Mouse (Mus musculus) common myeloid progenitor, adult 5-6 weeks (primary cell): ENCODE data around the gene Mad1l1. TPM values are rescaled to one million over a fixed set of nuclear protein-coding genes. Genes with fewer than 3 reads are reported as not detected.
A peak's percentile ranks its signal among the peaks of the same experiment; 100 is the strongest.
"Not testable (repeated sequence)": the region's sequence is repeated elsewhere in the genome, so short reads cannot be mapped to it uniquely, and the experiment has no call there.

Experiments
- ATAC-seq: replicated peaks from 2 replicates; pipeline ENCODE4 v1.8.0; 2016; ENCODE audit warnings: low read depth, mild to moderate bottlenecking, moderate TSS enrichment, inconsistent platforms; ENCODE audit not compliant: poor library complexity, severe bottlenecking
- total RNA-seq: library from RNA; stranded (forward); fragments of 200-1000, 187-1606 nt; gene quantifications from 2 replicates; pipeline ENCODE4 v1.2.3, GENCODE M21; 2017

Gene Mad1l1
- total RNA-seq, 1 experiment from 2014 or later = 54.5 TPM

DNA sequence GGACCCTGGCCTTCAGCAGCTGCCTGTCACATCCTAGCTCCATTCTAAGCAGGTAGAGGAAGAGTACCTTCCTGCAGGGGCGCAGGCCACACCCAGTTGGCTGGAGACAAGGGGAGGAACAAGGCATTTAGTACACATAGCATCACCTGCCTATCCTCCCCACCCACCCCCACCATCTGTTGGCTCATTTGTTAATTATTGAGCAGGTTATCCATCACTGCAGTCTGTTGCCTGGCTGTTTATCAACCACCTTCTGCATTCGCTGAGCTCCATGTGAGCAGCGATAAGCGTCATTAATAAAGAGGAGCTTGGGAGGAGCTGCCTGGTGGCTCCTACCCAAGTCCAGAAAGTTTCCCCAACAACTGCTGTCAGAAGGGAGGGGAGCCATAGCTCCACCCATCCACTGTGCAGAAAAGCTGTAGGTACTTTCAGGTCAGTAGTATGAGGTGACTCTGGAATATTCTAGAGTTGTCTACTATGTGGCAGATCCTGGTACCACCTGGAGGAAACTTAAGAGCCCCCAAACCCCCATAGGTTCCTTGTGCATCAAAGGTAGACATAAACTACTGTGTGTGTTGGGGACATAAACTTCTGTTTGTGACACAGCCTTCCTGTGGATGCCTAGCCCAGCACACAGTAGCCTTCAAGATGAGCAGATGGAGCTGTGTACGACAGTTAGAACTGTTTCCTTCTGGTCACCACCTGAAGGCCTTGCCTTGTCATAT is 286.9 kb downstream of the Mad1l1 start:
- peak; percentile 24; the same call in 1 of the 2 replicates for ATAC-seq

DNA sequence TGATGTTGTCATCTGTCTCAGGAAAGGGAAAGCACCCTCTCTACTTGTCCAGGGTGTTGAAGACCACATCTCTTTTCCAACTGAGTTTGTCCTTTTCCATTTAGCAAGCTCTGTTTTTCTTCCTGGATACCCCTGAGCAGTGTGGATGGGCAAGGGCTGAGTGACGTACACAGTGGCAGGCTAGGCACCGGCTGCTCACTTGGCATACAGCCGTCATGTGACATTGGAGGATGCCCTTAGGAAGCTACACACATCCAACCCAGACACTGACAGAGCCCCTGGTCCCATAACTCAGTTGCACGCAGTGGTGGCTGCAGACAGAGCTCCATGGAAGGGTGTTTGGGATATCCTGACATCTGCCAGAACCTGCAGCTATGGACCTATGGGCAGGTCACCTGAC is 295.0 kb downstream of the Mad1l1 start:
- no peak for ATAC-seq

DNA sequence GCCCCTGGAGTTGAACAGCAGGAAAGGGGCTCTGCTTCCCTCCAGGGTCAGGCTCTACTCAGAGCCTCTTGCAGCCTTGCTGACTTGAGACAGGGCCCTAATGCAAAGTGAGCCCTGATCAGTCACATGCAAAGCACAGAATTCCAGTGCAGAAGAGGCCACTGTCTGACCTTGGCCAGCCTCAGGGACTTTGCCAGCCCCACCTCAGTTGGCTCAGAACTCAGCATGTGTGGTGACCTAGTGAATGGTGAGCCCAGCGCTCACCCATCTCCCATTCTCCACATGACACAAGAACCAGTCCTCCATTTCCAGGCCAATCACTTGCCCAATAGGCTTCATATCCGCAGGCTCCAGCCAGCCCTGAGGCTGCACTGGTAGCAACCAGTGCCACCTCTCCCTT is 296.1 kb downstream of the Mad1l1 start:
- ATAC-seq = no peak

DNA sequence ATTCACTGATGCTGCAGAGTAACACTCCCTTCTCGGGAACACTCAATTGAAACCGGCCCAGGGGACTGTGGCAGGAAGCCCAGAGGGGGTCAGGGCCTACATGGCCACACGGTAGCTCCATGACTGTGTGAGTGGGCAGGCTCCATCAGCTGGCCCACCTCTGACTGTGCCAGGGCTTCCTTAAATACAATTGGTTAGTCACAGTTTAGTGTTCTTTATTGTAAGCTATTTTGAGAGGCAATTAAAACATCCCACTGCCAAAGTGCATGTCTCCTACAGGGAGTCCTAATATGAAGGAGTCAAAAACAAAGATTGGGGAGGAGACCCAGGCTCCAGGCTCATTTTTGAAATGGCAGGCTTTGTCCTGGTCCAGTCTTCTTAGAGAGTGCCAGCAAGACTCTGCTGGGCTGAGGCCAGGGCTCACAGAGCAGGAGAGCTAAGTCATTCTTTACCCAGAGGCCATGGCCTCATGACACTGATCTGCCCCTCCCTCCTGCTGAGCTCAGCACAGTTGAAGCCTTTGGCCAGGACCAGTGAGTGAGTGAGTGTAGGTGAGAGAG is 297.3 kb downstream of the Mad1l1 start:
- ATAC-seq = peak; percentile 47; the same call in 1 of the 2 replicates

DNA sequence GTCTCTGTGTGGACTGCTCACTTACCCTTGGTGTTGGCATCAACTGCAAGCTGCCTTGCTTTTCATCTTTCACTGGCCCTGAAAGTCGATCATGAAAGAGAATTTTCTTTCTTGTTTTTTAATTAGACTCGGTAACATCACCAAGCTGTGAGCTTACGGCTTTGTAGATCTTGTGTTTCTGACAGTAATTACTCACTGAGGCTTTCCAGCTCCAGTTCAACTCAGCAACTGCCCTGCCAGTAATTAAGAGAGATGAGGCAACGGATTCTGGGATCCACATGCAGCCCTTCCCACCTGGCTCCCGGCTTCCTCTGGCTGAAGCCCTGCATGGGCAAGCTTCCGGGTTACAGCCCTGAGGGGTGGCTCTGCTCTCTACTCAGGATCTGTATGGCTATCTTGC is 298.5 kb downstream of the Mad1l1 start:
- no peak for ATAC-seq

DNA sequence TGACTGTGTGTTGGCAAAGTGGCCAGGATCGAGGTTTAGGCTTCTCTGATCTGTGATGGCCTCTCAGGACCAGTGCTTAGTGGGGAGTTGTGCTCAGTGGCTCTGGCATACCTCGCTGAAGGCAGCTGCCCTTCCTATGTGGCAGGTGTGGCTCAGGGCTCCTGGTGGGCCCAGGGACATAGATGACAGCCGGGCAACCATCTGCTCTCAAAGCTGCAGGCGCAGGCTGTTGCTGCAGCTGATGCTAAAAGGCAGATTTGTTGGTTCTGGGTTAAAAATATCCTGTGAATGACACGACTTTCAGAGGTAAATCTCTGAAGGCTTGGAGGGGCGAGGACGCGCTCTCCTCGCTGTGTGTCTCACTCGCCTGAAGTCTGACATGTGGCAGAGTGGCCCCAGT is 299.6 kb downstream of the Mad1l1 start:
- no peak for ATAC-seq

DNA sequence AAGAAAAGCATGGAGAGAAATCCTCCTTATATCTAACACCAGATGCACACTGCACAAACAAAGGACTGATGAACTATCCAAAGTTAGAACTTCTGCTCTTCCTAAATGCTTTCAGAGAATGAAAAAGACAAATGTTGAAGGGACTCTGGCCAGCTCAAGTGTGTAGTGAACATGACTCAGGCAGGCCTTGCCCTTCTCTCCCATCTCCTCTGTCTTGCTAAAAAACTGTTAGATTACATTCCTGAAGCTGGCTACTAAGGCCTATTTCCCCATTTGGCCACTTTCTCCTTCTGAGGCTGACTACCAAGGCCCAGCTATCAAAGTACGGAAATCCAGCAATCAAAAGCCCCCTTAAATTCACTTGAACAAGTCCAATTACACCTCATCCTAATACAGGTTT is 301.7 kb downstream of the Mad1l1 start:
- ATAC-seq = no peak

DNA sequence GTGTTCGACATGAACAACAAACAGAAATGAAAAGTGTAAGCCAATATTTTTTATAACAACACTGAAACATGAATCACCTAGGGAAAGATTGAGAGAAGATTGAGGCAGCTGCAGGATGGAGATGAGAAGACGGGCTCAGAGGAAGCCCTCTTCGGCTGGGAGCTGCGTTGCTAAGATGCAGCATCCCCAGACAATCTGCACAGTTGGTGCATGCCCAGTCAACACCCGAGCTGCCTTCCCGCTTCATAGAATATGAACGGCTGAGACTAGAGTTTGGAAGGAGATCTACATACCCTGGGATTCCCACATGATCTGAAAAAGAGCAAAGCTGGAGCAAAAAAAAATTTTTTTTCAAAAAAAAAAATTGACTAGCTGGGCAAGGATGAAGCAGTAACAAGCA is 302.6 kb downstream of the Mad1l1 start:
- no peak for ATAC-seq

DNA sequence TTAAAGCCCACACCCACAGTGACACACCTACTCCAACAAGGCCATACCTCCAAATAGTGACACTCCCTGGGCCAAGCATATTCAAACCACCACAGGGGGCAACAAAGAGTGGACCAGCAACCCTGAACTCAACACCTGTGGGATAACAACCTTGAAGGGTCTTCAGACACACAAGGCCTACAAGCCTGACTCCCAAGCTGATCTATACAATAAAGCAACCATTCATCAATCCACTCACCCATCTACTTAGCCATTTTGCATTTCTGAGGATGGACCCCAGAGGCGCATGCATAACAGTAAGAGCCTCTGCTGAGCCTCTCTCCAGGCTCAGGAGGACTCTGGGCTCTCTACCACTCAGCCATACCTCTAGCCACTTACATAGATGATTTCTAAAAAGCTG is 304.5 kb downstream of the Mad1l1 start:
- no peak for ATAC-seq

DNA sequence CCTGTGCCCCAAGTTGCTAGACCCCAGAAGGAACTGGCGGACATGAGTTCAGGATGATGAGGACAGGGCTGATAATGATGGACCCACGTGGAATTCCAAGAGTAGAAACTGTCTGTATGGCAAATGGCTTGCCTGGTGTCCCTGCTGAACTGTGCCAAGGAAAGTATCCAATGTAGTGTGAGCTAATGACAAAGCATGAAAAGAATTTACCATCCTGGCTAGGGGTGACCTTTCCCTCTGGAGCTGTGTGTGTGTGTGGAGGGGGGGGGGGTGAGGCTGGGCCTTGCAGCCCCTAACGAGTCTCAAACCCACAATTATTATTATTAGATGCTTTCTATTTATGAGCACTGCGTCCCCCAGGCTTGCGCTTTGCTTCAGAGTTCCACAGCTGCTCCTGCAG is 307.7 kb downstream of the Mad1l1 start:
- ATAC-seq = no peak

DNA sequence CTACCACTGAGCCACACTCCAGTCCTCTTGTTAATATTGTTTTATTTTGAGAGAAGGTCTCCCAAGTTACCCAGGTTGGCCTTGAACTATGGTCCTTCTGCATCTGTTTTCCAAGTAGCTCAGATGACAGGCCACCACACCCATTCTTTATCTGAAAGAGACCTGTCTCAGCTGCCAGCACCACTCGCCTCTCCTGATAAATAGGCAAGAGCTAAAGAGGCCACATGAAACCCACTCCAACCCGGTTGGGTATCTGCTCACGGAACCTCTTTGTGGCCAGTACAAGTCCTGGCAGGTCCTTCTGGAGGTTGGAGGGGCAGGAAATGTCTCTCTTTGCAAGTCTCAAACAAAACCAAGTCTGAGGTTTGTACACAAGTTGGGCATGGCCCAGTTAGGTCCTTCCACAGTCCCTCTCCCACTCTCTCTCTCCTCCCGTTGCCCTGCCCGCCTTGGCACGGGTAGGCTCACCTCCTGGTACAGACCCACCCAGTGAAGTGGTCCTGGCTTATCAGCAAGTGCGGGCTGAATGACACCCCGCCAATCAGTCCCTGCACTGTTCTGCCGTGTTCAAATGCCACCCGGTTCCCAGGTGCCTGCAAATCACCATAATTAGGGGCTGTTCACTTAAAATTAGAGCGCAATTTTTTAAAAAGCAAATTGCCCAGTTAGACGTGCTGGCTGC is 308.9 kb downstream of the Mad1l1 start:
- ATAC-seq = peak; percentile 54; the same call in 1 of the 2 replicates

DNA sequence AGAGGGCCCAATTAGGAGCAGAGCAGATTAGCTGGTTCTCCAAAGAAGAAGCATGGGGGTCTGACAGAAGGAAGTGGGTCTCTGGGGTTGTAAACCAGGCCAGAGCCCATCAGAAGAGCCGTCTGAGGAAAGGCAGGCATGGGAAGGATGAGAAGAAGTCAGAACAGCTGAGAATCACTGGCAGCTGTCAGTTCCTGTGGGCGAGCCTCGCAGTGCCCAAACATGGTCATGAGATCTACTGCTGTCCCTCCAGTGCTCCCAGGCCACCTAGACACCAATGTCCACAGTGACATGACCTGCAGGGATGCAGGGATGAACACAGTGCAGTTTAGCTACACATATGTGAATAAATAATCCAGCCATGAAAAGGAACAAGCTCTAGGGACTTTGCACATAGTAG is 310.9 kb downstream of the Mad1l1 start:
- no peak for ATAC-seq

DNA sequence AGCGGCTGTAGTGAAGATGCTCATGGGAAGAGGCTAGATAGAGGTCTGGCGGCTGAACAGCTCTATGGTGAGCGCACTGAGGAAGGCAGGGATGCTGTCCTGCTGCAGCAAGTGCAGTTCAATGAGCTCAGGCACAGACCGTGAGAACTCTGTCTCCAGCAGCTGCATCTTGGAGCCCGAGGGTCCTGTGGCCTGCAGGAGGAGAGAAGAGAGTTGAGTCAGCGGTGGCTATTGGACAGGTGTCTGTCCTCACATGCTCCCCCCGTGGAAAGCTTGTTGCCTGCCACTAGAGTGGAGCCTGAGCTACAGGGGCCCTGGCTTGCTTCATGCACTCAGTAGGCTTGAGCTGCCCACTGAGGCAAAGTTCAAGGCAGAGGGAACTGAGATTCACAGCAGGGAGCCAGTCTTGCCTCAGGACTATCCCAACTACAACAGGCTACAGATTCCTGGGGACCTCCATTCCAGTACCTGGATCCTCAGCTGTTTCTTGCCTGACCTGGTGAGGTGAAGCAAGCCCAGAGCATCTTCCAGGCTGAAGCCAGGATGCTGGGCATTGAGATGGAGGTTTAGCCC is 312.2 kb downstream of the Mad1l1 start:
- no peak for ATAC-seq

DNA sequence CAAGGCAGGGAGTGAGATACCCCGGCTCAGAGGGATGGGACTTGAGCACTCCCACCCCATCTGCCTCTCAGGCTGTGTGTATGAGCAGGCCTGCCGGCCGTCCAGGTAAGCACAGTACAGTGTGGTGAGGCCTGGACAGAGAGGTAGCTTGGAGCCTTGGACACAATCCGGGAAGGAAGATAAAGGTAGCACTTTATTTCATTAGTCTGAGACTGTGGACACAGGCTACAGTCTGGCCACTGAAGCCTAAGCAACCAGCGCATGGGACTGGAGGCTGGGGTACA is 312.9 kb downstream of the Mad1l1 start:
- no peak for ATAC-seq

DNA sequence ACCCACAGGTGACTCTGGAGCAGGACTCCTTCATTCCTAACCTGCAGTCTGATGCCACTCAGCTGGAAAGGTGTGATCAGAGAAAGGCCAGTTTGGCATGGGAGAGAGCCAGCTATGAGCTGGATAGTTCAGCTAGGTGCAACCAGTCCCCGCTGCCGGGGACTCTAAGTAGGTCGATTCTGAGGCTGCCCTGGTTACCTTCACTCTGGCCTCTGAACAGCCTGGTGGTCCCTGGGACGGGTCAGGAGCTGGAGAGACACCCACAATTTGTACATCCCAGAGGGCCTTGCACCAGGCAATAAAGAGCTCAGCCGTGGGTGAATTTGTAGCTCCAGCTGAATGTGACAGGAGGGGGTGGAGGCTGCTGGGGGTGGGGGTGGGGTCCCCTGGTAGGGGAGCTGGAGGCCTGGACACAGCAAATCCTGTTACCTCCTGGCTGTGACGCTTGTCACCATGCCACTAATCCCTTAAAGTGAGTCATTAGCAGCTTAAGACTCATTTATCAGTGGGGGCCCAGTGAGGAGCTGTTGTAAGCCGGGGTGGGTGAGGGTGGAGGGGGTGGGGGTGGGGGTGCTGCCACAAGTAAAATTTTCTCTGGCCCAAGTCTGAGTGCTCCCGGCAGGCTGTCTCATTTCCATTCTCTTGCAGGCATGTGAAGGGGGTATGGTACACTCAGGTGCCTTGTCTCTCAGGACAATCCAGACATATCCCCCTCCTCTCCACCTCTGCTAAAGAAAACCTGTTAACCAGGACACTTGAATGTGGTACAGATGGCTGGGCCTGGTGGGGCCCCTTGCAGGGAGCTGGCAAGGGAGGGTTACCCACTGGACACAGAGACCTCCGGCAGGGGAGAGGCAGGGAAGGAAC is 313.5 kb downstream of the Mad1l1 start:
- no peak for ATAC-seq

DNA sequence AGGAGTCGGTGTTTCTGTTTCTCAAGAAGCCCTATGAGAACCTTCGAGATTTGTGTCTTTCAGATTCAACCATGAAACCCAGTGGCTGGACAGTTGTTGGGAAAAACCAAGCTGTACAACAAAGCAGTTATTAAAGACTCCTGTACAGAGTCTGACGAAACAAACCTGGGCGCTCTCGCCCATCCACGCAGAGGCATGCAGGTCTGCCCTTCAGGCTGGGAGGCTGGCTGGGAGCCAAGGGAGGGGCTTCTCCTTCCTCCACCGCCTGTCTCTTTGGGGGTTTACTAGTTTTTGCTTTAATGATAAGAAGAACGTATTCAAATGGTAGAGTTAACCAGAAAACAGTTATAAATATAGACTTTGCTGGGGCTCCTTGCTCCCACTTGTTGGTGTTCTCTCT is 314.5 kb downstream of the Mad1l1 start:
- no peak for ATAC-seq

DNA sequence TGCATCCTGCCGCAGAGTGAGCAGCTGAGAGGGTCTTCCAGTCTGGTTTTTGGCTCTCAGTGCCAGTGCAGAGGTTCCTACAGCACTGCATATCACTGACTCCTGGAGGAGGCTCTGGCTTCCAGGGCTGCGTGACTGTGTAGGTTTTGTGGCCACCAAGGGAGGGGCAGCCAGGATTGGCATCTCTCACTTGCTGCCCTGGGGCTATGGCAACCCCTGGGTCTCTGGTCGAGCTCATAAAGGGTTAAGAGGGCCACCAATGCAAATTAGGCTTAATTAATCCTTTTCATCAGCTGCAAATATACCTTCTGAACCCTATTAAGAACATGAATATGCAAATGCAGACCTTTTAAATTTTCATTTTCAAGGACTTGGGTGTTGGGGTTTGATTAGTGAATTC is 318.8 kb downstream of the Mad1l1 start:
- ATAC-seq = no peak

DNA sequence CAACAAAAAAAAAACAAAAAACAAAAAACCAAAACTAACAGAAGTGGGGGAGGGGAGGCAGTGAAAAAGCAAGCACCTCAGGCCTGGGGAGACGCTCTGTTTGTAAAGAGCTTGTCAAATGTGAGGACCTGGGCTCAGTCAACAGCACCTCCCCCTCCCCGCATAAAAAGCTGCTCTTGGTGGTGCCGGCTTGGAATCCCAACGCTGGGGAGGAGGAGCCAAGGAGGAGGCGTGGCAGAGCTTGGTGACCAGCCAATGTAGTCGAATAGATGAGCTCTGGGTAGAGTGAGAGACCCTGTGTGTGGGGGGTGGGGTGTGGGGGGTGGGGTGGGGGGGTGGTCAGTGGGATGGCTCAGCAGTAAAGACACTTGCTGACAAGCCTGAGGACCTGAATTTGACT is 322.4 kb downstream of the Mad1l1 start:
- ATAC-seq = no peak

DNA sequence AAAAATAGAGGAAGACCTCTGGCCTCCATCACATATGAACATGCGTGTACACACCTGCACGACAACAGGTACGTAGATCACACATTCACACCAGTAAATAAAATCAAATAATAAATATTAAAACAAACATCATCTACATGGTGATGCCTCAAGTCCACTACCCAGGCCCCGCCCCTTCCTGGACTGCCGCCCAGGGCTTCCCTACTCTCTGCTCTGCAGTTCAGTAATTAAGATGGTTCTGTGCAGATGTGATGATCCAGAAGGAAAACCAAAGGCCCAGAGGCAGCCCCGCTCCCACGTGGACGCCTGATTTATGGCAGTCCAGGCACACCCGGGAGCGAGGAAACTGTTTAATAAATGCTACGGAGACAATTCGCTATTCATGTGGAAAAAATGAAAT is 323.0 kb downstream of the Mad1l1 start:
- ATAC-seq = not testable (repeated sequence)

DNA sequence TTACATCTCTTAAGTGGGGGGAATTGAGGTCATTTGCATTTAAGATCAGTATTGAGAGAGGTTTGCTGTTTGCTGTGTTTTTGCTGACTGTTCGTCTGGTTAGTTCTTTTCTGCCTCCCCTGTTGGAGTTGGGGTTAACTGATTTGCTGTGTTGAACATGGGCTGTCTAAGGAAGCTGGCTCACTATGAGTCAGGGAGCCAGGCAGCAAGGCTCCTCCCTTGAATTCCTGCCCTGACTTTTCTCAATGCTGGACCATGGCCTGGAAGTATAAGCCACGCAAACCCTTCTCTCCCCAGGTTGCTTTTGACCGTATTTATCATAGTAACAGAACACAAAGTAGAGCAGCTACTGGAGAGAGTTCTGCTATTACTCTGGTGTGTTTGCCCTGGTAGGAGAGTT is 329.8 kb downstream of the Mad1l1 start:
- ATAC-seq = no peak
